Mouse (Mus musculus): Measurements from ENCODE around the gene Kcne3.

The Kcne3 gene

DNA sequence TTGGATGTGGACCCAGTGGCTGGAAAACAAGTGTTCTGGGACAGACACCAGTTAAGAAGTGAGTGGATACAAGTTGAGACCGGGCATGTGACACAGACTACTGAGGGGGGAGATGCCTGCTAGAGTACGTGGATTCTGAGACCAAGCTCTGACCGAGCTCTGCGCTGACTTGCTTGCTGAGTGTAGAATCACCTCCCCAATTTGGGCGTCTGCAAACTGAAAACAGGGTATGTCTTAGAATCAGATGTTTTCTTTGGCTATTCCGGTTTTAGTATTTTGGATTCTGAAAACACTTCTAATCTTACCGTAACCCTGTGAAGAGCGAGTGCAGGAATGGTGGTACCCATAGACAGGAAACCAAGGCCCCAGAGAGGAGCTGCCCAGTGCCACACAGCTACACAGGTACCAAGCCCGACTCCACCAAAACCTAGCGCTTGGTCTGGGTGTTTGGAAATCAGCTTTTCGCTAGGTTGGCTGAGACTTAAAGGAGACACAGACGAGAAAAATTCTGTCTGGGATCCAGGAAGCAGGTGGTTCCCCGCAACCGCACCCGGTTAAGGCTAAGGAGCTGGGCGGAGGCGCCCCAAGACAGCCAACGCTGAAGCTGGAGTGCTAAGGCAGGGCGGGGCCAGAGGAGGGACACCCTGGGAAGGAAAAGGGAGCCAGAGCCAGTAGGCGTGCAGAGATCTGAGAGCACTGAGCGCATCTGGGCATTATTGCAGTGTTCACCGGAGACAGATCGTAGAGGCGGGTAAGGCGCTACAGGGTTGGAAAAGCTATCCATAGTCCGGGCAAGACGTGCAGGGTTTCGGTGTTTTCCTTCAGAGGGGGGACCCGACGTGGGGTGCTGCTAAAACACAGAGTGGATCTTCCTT, 2.0 kb downstream of the Kcne3 start:
- ChIA-PET POLR2A (interaction anchor here in 3 of 4 experiments (0.6 to 2.8 kb wide), 17 partner anchors 9 to 1487 kb away, joined by 3 to 12 read pairs (median 3); partner anchors contain the start of genes Lipt2 (in 2 of the 3), Pgm2l1 (in 1 of the 3) and Pold3 (in 1 of the 3)), CTCF (interaction anchor here (0.5 to 2.5 kb wide), 12 partner anchors 9 to 1249 kb away, joined by 3 to 20 read pairs (median 3); no protein-coding TSS in a partner anchor)

GRCm38 (mm10) chr7:100178891-100179233, 2.6 kb downstream of the Kcne3 start:
- CTCF ChIA-PET, result interaction anchor here in 3 of 4 experiments (0.5 to 2.5 kb wide), 8 partner anchors 8 to 1249 kb away, joined by 3 to 20 read pairs (median 4); no protein-coding TSS in a partner anchor
- POLR2A ChIA-PET, result interaction anchor here in 2 of 4 experiments (0.6 to 2.8 kb wide), 12 partner anchors 9 to 317 kb away, joined by 3 to 12 read pairs (median 3); partner anchors contain the start of genes Lipt2 (in 2 of the 2) and Pold3 (in 1 of the 2)

DNA sequence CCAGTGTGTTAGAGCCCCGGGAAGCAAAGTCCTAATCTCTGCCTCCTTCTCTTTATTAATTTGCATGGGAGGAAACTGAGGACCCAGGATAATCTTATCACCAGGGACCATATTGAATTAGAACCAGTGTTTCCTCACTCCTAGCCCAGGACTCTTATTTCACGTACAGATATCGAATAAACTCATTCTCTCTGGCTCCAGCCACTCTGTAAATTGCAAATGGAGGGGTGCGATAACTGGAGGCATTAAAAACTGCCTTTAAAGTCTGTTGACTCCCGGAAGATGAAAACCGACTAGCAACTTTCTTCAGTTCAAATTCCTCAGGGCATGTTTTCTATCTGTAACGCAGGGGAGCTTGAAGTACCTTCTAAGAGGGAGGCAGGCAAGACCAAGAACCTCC, 3.1 kb downstream of the Kcne3 start:
- POLR2A ChIA-PET, result interaction anchor here in 2 of 4 experiments (1.9 to 2.8 kb wide), 3 partner anchors 19 to 58 kb away, joined by 6 to 11 read pairs (median 9); partner anchors contain the start of genes Lipt2 (in 1 of the 2) and Pold3 (in 1 of the 2)

GRCm38 (mm10) chr7:100179836-100180407, 3.6 kb downstream of the Kcne3 start:
- ChIA-PET CTCF (no interaction called here), POLR2A (no interaction called here)

More for the DNA sequence above, 3.1 kb downstream of the Kcne3 start:
- CTCF ChIA-PET, result interaction anchor here in 2 of 4 experiments (1.9 to 2.5 kb wide), 2 partner anchors 8 to 9 kb away, joined by 8 to 20 read pairs; no protein-coding TSS in a partner anchor

- ChIA-PET POLR2A (interaction anchor here in 1 of 4 experiments (0.5 kb wide), 1 partner anchor 20 kb away, joined by 3 read pairs; no protein-coding TSS in a partner anchor), CTCF (interaction anchor here in 1 of 4 experiments (1.0 kb wide), 1 partner anchor 9 kb away, joined by 3 read pairs; no protein-coding TSS in a partner anchor)
Measured at GRCm38 (mm10) chr7:100181176-100181575, 4.9 kb downstream of the Kcne3 start.

DNA sequence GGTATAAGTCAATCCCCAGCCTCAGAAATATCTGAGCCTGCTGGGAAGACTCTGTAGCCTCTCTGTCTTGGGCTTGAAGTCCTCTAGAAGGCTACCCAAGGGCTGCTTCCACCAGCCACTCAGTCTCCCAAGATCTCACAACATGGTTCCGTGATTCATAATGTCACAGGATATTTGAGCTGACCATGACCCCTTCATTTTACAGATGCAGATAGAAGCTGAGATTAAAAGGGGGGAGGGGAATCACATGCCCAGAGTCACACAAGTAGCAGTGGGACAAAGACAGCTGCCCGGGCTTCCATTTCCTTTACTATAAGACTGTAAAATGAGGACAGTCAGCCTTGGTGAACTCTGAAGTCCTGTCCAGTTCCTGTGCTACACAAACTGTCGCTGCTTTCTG, 5.3 kb downstream of the Kcne3 start:
- CTCF ChIA-PET, result no interaction called here
- POLR2A ChIA-PET, result interaction anchor here in 1 of 4 experiments (0.9 kb wide), 1 partner anchor 23 kb away, joined by 3 read pairs; the partner anchor contains the start of gene Lipt2

GRCm38 (mm10) chr7:100182388-100182787, 6.1 kb downstream of the Kcne3 start:
- ChIA-PET POLR2A (interaction anchor here in 1 of 4 experiments (0.9 kb wide), 1 partner anchor 24 kb away, joined by 3 read pairs; the partner anchor contains the start of gene Lipt2), CTCF (interaction anchor here in 1 of 4 experiments (0.5 kb wide), 1 partner anchor 83 kb away, joined by 4 read pairs; no protein-coding TSS in a partner anchor)

DNA sequence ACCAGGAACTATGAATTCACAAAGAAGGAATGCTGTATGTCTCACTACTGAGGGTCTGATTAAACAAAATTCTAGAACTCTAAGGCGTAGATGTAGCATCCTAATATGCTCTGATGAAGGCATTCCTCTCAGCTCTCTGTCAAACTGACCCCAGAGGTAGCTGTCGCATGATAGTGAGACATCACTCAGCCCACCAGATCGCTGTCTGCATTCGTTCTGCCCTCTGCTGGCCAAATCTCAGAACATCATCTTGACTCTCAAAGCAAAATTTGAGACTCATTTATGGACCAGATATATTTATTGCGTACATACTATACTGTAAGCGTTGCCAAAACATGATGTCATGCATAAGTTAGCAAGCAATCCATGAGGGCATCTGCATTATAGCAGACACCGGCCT, 11.3 kb downstream of the Kcne3 start:
- POLR2A ChIA-PET, result interaction anchor here in 1 of 4 experiments (0.7 to 1.7 kb wide), 4 partner anchors 10 to 78 kb away, joined by 3 to 6 read pairs (median 4); partner anchors contain the start of gene Lipt2
- CTCF ChIA-PET, result interaction anchor here (0.5 to 4.2 kb wide), 32 partner anchors 9 to 666 kb away, joined by 3 to 20 read pairs (median 4); partner anchors contain the start of genes Lipt2 (in 2 of the 4) and Rnf169 (in 1 of the 4)

- ChIA-PET CTCF (interaction anchor here (0.6 to 4.2 kb wide), 10 partner anchors 9 to 201 kb away, joined by 3 to 20 read pairs (median 4); no protein-coding TSS in a partner anchor), POLR2A (interaction anchor here in 2 of 4 experiments (1.1 to 1.6 kb wide), 2 partner anchors 12 to 31 kb away, joined by 3 read pairs; partner anchors contain the start of gene Lipt2 (in 1 of the 2))
Measured at GRCm38 (mm10) chr7:100190167-100190566, 13.9 kb downstream of the Kcne3 start.

GRCm38 (mm10) chr7:100190778-100191177, 14.5 kb downstream of the Kcne3 start:
- POLR2A ChIA-PET, result no interaction called here
- CTCF ChIA-PET, result interaction anchor here in 2 of 4 experiments (0.7 to 1.0 kb wide), 3 partner anchors 10 to 528 kb away, joined by 3 to 5 read pairs (median 3); no protein-coding TSS in a partner anchor

DNA sequence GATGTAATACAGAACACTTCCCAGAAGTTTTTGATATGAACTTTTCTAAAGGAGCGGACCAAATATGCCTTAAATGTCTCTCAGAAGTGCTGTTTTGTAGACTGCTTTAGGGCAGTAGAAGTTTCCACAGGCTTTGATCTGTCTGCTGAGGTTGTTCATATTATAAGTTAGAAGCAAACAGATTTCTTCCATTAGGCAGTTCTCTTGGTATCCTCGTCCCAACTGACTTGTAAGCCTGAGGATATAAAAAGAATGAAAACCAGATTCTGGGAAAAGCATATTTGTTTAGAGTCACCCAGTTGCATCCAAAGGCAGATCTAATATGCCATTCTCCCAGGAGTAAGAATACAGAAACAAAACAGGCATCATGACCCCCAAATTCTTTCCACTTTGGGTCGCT, 24.9 kb downstream of the Kcne3 start:
- ChIA-PET CTCF (no interaction called here), POLR2A (no interaction called here)

GRCm38 (mm10) chr7:100203616-100204015, 27.3 kb downstream of the Kcne3 start:
- ChIA-PET POLR2A (interaction anchor here in 1 of 4 experiments (0.9 to 1.0 kb wide), 2 partner anchors 9 to 24 kb away, joined by 3 read pairs; partner anchors contain the start of gene Pgm2l1), CTCF (no interaction called here)

- ChIA-PET CTCF (no interaction called here), POLR2A (no interaction called here)
Measured at GRCm38 (mm10) chr7:100204871-100205270, 28.6 kb downstream of the Kcne3 start.

- ChIA-PET POLR2A (interaction anchor here in 1 of 4 experiments (0.7 to 1.4 kb wide), 3 partner anchors 11 to 85 kb away, joined by 3 to 6 read pairs (median 3); partner anchors contain the start of gene Pold3), CTCF (interaction anchor here in 1 of 4 experiments (1.9 kb wide), 1 partner anchor 18 kb away, joined by 6 read pairs; no protein-coding TSS in a partner anchor)
Measured at GRCm38 (mm10) chr7:100206144-100206543, 29.8 kb downstream of the Kcne3 start.

DNA sequence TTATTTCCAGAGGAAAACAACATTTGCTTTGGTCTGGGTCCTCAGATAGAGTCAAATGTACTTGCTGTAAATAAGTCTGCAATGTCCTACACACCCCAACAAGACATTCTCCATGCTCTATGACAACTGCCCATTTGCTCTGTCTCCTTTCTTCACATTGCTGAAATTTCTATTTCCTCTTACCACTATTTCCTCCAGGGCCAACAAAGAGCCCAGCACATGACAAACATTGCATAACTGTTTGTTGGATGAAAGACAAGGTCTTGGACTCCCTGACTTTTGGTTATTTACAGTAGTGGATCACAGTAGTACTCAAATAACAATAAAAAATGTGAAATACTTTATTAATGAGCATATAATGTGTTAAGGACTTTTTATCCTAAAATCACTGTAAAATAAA, 31.6 kb downstream of the Kcne3 start:
- CTCF ChIA-PET, result interaction anchor here in 1 of 4 experiments (1.9 kb wide), 1 partner anchor 20 kb away, joined by 6 read pairs; no protein-coding TSS in a partner anchor

DNA sequence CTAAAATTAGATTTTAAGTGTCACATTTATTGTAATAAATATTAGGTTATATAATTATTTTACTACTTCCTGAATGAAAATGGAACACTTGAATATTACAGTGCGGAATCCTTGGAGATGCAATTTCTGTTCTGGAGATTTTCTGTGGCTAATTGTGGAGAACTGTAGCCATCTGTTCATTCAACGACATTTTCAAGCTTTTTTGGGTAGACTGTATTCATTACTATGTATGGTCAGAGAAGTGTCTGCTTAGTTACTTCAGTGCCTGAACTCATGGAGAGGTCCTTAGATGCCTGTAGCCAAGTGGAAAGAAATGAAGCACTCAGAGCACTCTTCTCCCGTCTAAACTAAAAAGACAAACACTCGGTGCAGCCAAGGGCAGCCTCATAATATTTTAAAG, 38.0 kb downstream of the Kcne3 start:
- ChIA-PET CTCF (no interaction called here), POLR2A (no interaction called here)

More for the DNA sequence above, 31.6 kb downstream of the Kcne3 start:
- POLR2A ChIA-PET, result interaction anchor here in 1 of 4 experiments (1.3 kb wide), 1 partner anchor 49 kb away, joined by 3 read pairs; the partner anchor contains the start of gene Lipt2

DNA sequence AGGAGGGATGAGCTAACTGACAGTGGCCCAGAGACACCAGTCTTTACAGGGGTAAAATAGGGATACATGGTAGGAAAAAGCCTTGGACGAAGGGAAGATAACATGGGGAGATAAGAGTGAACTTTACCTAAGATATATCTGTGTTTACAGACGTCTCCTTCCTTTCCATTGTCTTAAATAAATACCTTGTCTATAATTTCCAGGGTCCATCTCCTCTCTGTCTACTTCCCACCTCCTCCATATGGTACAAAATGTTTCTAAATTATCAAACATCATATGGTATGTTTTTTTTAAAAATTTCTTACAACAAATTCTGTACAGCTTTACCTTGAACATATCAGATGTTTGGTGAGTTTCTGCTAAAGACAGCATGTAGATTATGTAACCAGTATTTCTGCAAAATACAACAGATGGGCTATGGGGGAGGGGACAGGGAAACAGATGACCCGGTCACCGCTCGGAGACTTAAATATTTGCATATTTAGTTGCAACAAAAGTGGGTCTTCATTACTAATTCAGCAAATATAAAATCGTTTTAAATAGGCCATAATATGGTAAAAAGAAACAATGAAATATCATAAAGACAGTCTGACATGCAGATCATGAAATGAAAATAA, 38.9 kb downstream of the Kcne3 start:
- POLR2A ChIA-PET, result interaction anchor here in 1 of 4 experiments (0.6 kb wide), 1 partner anchor 344 kb away, joined by 3 read pairs; no protein-coding TSS in a partner anchor
- CTCF ChIA-PET, result no interaction called here

GRCm38 (mm10) chr7:100215976-100216375, 39.7 kb downstream of the Kcne3 start:
- CTCF ChIA-PET, result no interaction called here
- POLR2A ChIA-PET, result interaction anchor here in 2 of 4 experiments (1.1 to 1.2 kb wide), 2 partner anchors 12 to 1713 kb away, joined by 3 read pairs; no protein-coding TSS in a partner anchor

Data from embryonic stem cell, embryonic (primary cell).